Mouse (Mus musculus) induced T-regulatory cell, adult 2 months (primary cell): Measurements from ENCODE around the gene Wscd2.
A peak's percentile ranks its signal among the peaks of the same experiment; 100 is the strongest.
"Not testable (repeated sequence)": the region's sequence is repeated elsewhere in the genome, so short reads cannot be mapped to it uniquely, and the experiment has no call there.

Experiments used
- DNase-seq: peaks from one replicate; pipeline ENCODE4 v3.0.0-alpha.2; 2012; ENCODE audit warnings: low read depth

The Wscd2 gene

GRCm38 (mm10) chr5:113583424-113584162 is 93.5 kb downstream of the Wscd2 start:
- no peak for DNase-seq

GRCm38 (mm10) chr5:113584439-113584838 is 94.3 kb downstream of the Wscd2 start:
- no peak for DNase-seq

GRCm38 (mm10) chr5:113585619-113586457 is 95.7 kb downstream of the Wscd2 start:
- DNase-seq: not testable (repeated sequence)

- peak; percentile 33 for DNase-seq
Measured at GRCm38 (mm10) chr5:113586458-113586849, 96.3 kb downstream of the Wscd2 start.

GRCm38 (mm10) chr5:113590010-113590640 is 100.0 kb downstream of the Wscd2 start:
- DNase-seq: no peak

- DNase-seq: no peak
Measured at GRCm38 (mm10) chr5:113591166-113591565, 101.0 kb downstream of the Wscd2 start.

- peak; percentile 40 for DNase-seq
Measured at GRCm38 (mm10) chr5:113591751-113592230, 101.7 kb downstream of the Wscd2 start.

- DNase-seq: no peak
Measured at GRCm38 (mm10) chr5:113593911-113594705, 104.0 kb downstream of the Wscd2 start.

- DNase-seq: no peak
Measured at GRCm38 (mm10) chr5:113596252-113596651, 106.1 kb downstream of the Wscd2 start.

GRCm38 (mm10) chr5:113596780-113597353 is 106.7 kb downstream of the Wscd2 start:
- DNase-seq: no peak

GRCm38 (mm10) chr5:113600181-113600580 is 110.0 kb downstream of the Wscd2 start:
- no peak for DNase-seq

GRCm38 (mm10) chr5:113600803-113601202 is 110.7 kb downstream of the Wscd2 start:
- no peak for DNase-seq

GRCm38 (mm10) chr5:113603471-113603870 is 113.3 kb downstream of the Wscd2 start:
- no peak for DNase-seq

GRCm38 (mm10) chr5:113604758-113605157 is 114.6 kb downstream of the Wscd2 start:
- no peak for DNase-seq

GRCm38 (mm10) chr5:113606121-113606520 is 116.0 kb downstream of the Wscd2 start:
- no peak for DNase-seq

- DNase-seq: no peak
Measured at GRCm38 (mm10) chr5:113606961-113607785, 117.0 kb downstream of the Wscd2 start.

- DNase-seq: no peak
Measured at GRCm38 (mm10) chr5:113607941-113608431, 117.9 kb downstream of the Wscd2 start.

- no peak for DNase-seq
Measured at GRCm38 (mm10) chr5:113608511-113608910, 118.4 kb downstream of the Wscd2 start.

GRCm38 (mm10) chr5:113609891-113610290 is 119.8 kb downstream of the Wscd2 start:
- no peak for DNase-seq

- DNase-seq: no peak
Measured at GRCm38 (mm10) chr5:113610490-113610889, 120.4 kb downstream of the Wscd2 start.
